Mouse (Mus musculus): ENCODE data around the gene Eapp. TPM values are rescaled to one million over a fixed set of nuclear protein-coding genes. Genes with fewer than 3 reads are reported as not detected.
"Not testable (repeated sequence)": the region's sequence is repeated elsewhere in the genome, so short reads cannot be mapped to it uniquely, and the experiment has no call there.

Gene Eapp
- polyA plus RNA-seq, 1 experiment from 2014 or later, result 77.3 TPM

- Histone ChIP-seq H3K27ac (no peak overlapping the region), H3K4me2 (no peak overlapping the region), H3K4me3 (replicated peaks) (no peak overlapping the region), H3K9ac (no peak overlapping the region), H3K9me3 (no peaks in the 10 kb centered on the region), H3K36me3 (replicated peaks) (0 out of 2 replicates have a peak, but pooled peaks cover 3% of the 10 kb centered on the region), H3K27me3 (no peaks in the 10 kb centered on the region), H3K4me1 (no peaks in the 10 kb centered on the region)
- WGBS, result 81% methylated on average over 6 of the region's 6 CpGs
- no peak for ATAC-seq (ENCODE audit: low FRiP score)
These were observed 30.2 kb downstream of the Eapp start for GRCm38 (mm10) chr12:54665526-54665925.

GRCm38 (mm10) chr12:54661470-54661869, 34.2 kb downstream of the Eapp start:
- 80% methylated on average over 5 of the region's 5 CpGs for WGBS
- not testable (repeated sequence) for H3K36me3 ChIP-seq (replicated peaks); H3K4me1 ChIP-seq; H3K27ac ChIP-seq; H3K9me3 ChIP-seq; H3K27me3 ChIP-seq; H3K9ac ChIP-seq; H3K4me2 ChIP-seq; ATAC-seq (ENCODE audit: low FRiP score); H3K4me3 ChIP-seq (replicated peaks)

- Histone ChIP-seq H3K27me3 (no peaks in the 10 kb centered on the region), H3K9me3 (no peaks in the 10 kb centered on the region), H3K4me2 (no peak overlapping the region), H3K4me3 (replicated peaks) (no peak overlapping the region), H3K36me3 (replicated peaks) (no peaks in the 10 kb centered on the region), H3K27ac (no peak overlapping the region), H3K9ac (no peak overlapping the region), H3K4me1 (peaks cover 13% of the 10 kb centered on the region)
- 86% methylated on average over 3 of the region's 3 CpGs for WGBS
- no peak for ATAC-seq (ENCODE audit: low FRiP score)
These were observed 35.8 kb downstream of the Eapp start for GRCm38 (mm10) chr12:54659901-54660300.

GRCm38 (mm10) chr12:54658425-54659092, 37.1 kb downstream of the Eapp start:
- ATAC-seq (ENCODE audit: low FRiP score), result no peak
- Histone ChIP-seq H3K4me2 (no peak overlapping the region), H3K27ac (no peak overlapping the region), H3K36me3 (replicated peaks) (no peaks in the 10 kb centered on the region), H3K27me3 (no peaks in the 10 kb centered on the region), H3K4me1 (peaks cover 24% of the 10 kb centered on the region), H3K9me3 (no peaks in the 10 kb centered on the region), H3K4me3 (replicated peaks) (no peak overlapping the region), H3K9ac (no peak overlapping the region)
- WGBS, result 71% methylated on average over 7 of the region's 7 CpGs

- 92% methylated on average over 5 of the region's 5 CpGs for WGBS
- Histone ChIP-seq H3K27ac (no peak overlapping the region), H3K4me2 (no peak overlapping the region), H3K9ac (no peak overlapping the region), H3K9me3 (no peaks in the 10 kb centered on the region), H3K4me3 (replicated peaks) (no peak overlapping the region), H3K27me3 (no peaks in the 10 kb centered on the region), H3K4me1 (peaks cover 24% of the 10 kb centered on the region), H3K36me3 (replicated peaks) (no peaks in the 10 kb centered on the region)
- no peak for ATAC-seq (ENCODE audit: low FRiP score)
These were observed 37.7 kb downstream of the Eapp start for GRCm38 (mm10) chr12:54657951-54658350.

GRCm38 (mm10) chr12:54657226-54657625, 38.5 kb downstream of the Eapp start:
- Histone ChIP-seq H3K27me3 (no peaks in the 10 kb centered on the region), H3K4me1 (peaks cover 26% of the 10 kb centered on the region), H3K4me2 (peak overlapping the region; percentile 71), H3K36me3 (replicated peaks) (no peaks in the 10 kb centered on the region), H3K27ac (no peak overlapping the region), H3K4me3 (replicated peaks) (peak overlapping the region; percentile 70), H3K9me3 (no peaks in the 10 kb centered on the region), H3K9ac (peak overlapping the region; percentile 74; the same call in 1 of the 2 replicates)
- no peak for ATAC-seq (ENCODE audit: low FRiP score)
- 69% methylated on average over 2 of the region's 2 CpGs for WGBS

GRCm38 (mm10) chr12:54656396-54657171, 39.1 kb downstream of the Eapp start, which contains the start of gene Sptssa:
Gene Sptssa (minus strand): TSS chr12:54656573.
- H3K27ac ChIP-seq, result peak within 1 kb of the TSS; percentile 83
- ATAC-seq (ENCODE audit: low FRiP score), result peak; percentile 99

GRCm38 (mm10) chr12:54656039-54656395, 39.7 kb downstream of the Eapp start:
- H3K4me1 ChIP-seq, result peaks cover 27% of the 10 kb centered on the region
- H3K9me3 ChIP-seq, result no peaks in the 10 kb centered on the region
- peak overlapping the region; percentile 83 for H3K27ac ChIP-seq
- WGBS, result under 1% methylated on average over 22 of the region's 22 CpGs
- no peaks in the 10 kb centered on the region for H3K27me3 ChIP-seq
- H3K36me3 ChIP-seq (replicated peaks), result 0 out of 2 replicates have a peak, but pooled peaks cover 2% of the 10 kb centered on the region
- peak; percentile 52; the same call in 1 of the 2 replicates for ATAC-seq (ENCODE audit: low FRiP score)
- peak overlapping the region; percentile 74 for H3K9ac ChIP-seq
- H3K4me3 ChIP-seq (replicated peaks), result peak overlapping the region; percentile 70
- peak overlapping the region; percentile 71 for H3K4me2 ChIP-seq

More at GRCm38 (mm10) chr12:54656396-54657171, 39.1 kb downstream of the Eapp start, which contains the start of gene Sptssa:
- H3K27me3 ChIP-seq, result no peaks in the 10 kb centered on the region
- H3K4me3 ChIP-seq (replicated peaks), result peak within 1 kb of the TSS; percentile 70
- peak within 1 kb of the TSS; percentile 74 for H3K9ac ChIP-seq
- 7% methylated on average over 53 of the region's 53 CpGs for WGBS
- H3K36me3 ChIP-seq (replicated peaks), result no peaks in the 10 kb centered on the region
- H3K9me3 ChIP-seq, result no peaks in the 10 kb centered on the region
- H3K4me1 ChIP-seq, result peaks cover 27% of the 10 kb centered on the region
- peak within 1 kb of the TSS; percentile 71 for H3K4me2 ChIP-seq

GRCm38 (mm10) chr12:54655292-54656038, 40.2 kb downstream of the Eapp start:
- ATAC-seq (ENCODE audit: low FRiP score), result no peak
- H3K27me3 ChIP-seq, result no peaks in the 10 kb centered on the region
- peaks cover 27% of the 10 kb centered on the region for H3K4me1 ChIP-seq
- H3K9me3 ChIP-seq, result no peaks in the 10 kb centered on the region
- H3K36me3 ChIP-seq (replicated peaks), result 0 out of 2 replicates have a peak, but pooled peaks cover 4% of the 10 kb centered on the region
- H3K9ac ChIP-seq, result peak overlapping the region; percentile 74
- H3K4me2 ChIP-seq, result peak overlapping the region; percentile 71
- WGBS, result 23% methylated on average over 16 of the region's 16 CpGs
- peak overlapping the region; percentile 83 for H3K27ac ChIP-seq
- H3K4me3 ChIP-seq (replicated peaks), result peak overlapping the region; percentile 70

- no peak overlapping the region for H3K9ac ChIP-seq
These were observed 41.0 kb downstream of the Eapp start for GRCm38 (mm10) chr12:54654741-54655140.

GRCm38 (mm10) chr12:54654141-54654540, 41.6 kb downstream of the Eapp start:
- ATAC-seq (ENCODE audit: low FRiP score), result no peak
- Histone ChIP-seq H3K4me2 (peak overlapping the region; percentile 71), H3K27me3 (no peaks in the 10 kb centered on the region), H3K4me1 (peaks cover 27% of the 10 kb centered on the region), H3K9me3 (no peaks in the 10 kb centered on the region), H3K27ac (no peak overlapping the region), H3K4me3 (replicated peaks) (no peak overlapping the region), H3K9ac (no peak overlapping the region), H3K36me3 (replicated peaks) (0 out of 2 replicates have a peak, but pooled peaks cover 5% of the 10 kb centered on the region)
- 92% methylated on average over 4 of the region's 4 CpGs for WGBS

More at GRCm38 (mm10) chr12:54654741-54655140, 41.0 kb downstream of the Eapp start:
- peak overlapping the region; percentile 71 for H3K4me2 ChIP-seq
- H3K27me3 ChIP-seq, result no peaks in the 10 kb centered on the region
- WGBS, result 87% methylated on average over 1 of the region's 1 CpGs
- no peak overlapping the region for H3K4me3 ChIP-seq (replicated peaks)
- H3K36me3 ChIP-seq (replicated peaks), result 0 out of 2 replicates have a peak, but pooled peaks cover 5% of the 10 kb centered on the region
- no peak for ATAC-seq (ENCODE audit: low FRiP score)
- no peak overlapping the region for H3K27ac ChIP-seq
- H3K9me3 ChIP-seq, result no peaks in the 10 kb centered on the region
- H3K4me1 ChIP-seq, result peaks cover 27% of the 10 kb centered on the region

- Histone ChIP-seq H3K4me1 (peaks cover 27% of the 10 kb centered on the region), H3K27me3 (no peaks in the 10 kb centered on the region), H3K4me2 (no peak overlapping the region), H3K4me3 (replicated peaks) (no peak overlapping the region), H3K9ac (no peak overlapping the region), H3K36me3 (replicated peaks) (0 out of 2 replicates have a peak, but pooled peaks cover 8% of the 10 kb centered on the region), H3K9me3 (no peaks in the 10 kb centered on the region), H3K27ac (no peak overlapping the region)
- ATAC-seq (ENCODE audit: low FRiP score), result no peak
- 77% methylated on average over 12 of the region's 12 CpGs for WGBS
These were observed 43.4 kb downstream of the Eapp start for GRCm38 (mm10) chr12:54652346-54652745.
